Mouse (Mus musculus) kidney, adult 2 months (tissue): ENCODE results near the gene Fam45a. TPM values are rescaled to one million over a fixed set of nuclear protein-coding genes. Genes with fewer than 3 reads are reported as not detected.
"Not testable (repeated sequence)": the region's sequence is repeated elsewhere in the genome, so short reads cannot be mapped to it uniquely, and the experiment has no call there.

Experiments used
- DNase-seq: peaks from one replicate; pipeline ENCODE4 v3.0.0; 2021
- H3K27ac ChIP-seq: fragments of 200-500 bp; 2 replicates; pipeline ENCODE4 v1.5.1; 2012; ENCODE audit warnings: low read depth, low read length, control low read depth, inconsistent platforms; ENCODE audit not compliant: insufficient read depth
- H3K27me3 ChIP-seq: fragments of 200-500 bp; replicated peaks from 2 replicates; pipeline ENCODE4 v1.6.1; 2012; ENCODE audit warnings: mild to moderate bottlenecking, moderate library complexity, low read length, inconsistent platforms; ENCODE audit not compliant: control insufficient read depth, insufficient read depth
- H3K36me3 ChIP-seq: fragments of 200-500 bp; 2 replicates; pipeline ENCODE4 v1.6.1; 2012; ENCODE audit warnings: mild to moderate bottlenecking, moderate library complexity, low read length, inconsistent platforms; ENCODE audit not compliant: control insufficient read depth, insufficient read depth
- H3K4me1 ChIP-seq: fragments of 200-500 bp; 2 replicates; pipeline ENCODE4 v1.6.1; 2011; ENCODE audit warnings: low read length; ENCODE audit not compliant: control insufficient read depth, insufficient read depth
- H3K4me3 ChIP-seq: fragments of 200-500 bp; 2 replicates; pipeline ENCODE4 v1.5.1; 2011; ENCODE audit warnings: mild to moderate bottlenecking, low read depth, low read length, control low read depth; ENCODE audit not compliant: insufficient read depth
- CTCF ChIP-seq: fragments of 200-500 bp; conservative IDR thresholded peaks from 2 replicates; pipeline ENCODE4 v1.5.1; 2011; ENCODE audit warnings: low read depth, mild to moderate bottlenecking, control low read depth, low read length, moderate library complexity, mixed read lengths; ENCODE audit not compliant: insufficient read depth, insufficient read length
- POLR2A ChIP-seq: fragments of 200-500 bp; IDR thresholded peaks from one replicate; pipeline ENCODE4 v1.6.1; 2011; ENCODE audit warnings: low read depth, low read length, control low read depth
- WGBS: fragments of 180-500 bp; shearing (Covaris S2); methylation state at CpG from one replicate; pipeline ENCODE4 v1.1.7; 2018; 5-methylcytosine and 5-hydroxymethylcytosine counted together
- polyA plus RNA-seq: library from polyadenylated mRNA; depleted of rRNA; stranded (reverse); fragments of >200 nt; gene quantifications from 2 replicates; pipeline ENCODE4 v1.2.3, GENCODE M21; 2012

The Fam45a gene
- polyA plus RNA-seq, 1 experiment: 17.2 TPM

DNA sequence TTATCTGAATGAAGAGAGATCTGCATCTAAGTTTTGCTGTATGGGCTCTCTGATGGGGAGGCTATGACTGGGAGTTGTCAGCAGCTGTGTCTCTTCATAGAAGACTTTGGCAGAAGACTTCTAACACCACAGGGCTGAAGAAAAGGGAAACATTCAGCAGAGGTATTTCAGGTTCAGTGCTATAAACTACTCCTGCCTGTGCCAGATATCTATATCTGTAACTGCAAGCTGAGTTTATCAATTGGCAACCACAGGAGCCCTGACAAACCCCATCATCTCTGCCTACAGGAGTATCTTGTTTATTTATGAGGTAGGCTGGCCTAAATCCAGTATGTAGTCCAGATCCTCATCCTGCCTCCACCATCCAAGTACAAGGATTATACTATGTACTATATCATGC lies 31.9 kb downstream of the Fam45a start:
- DNase-seq: no peak
- no peaks in the 10 kb centered on the region for H3K27me3 ChIP-seq
- TF ChIP-seq POLR2A (no peak), CTCF (no peak)

DNA sequence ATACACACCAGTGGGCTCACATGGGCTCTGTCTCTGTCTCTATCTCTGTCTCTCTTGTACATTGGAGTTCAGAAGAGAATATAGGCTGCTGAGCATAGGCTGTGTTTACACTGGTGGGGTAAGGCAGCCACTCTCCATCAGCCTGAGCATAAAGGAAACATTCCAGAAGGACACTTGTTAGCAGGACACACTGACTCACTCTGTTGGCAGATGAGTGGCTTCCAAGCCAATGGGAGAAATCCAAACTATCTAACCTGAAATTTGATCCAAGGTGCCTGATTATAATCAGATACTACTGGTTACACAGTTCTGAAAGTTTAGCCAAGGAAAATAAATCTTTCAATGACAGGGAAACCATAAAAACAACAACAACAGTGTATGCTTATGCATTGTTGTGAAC lies 34.3 kb downstream of the Fam45a start:
- Histone ChIP-seq H3K27ac (no peak overlapping the region), H3K27me3 (no peaks in the 10 kb centered on the region), H3K4me3 (no peak overlapping the region), H3K36me3 (peaks cover 2% of the 10 kb centered on the region; the same call in 1 of the 2 replicates), H3K4me1 (no peaks in the 10 kb centered on the region)
- TF ChIP-seq CTCF (no peak), POLR2A (no peak)
- no peak for DNase-seq

More for the DNA sequence above, 31.9 kb downstream of the Fam45a start:
- no peak overlapping the region for H3K4me3 ChIP-seq
- H3K36me3 ChIP-seq: peaks cover 2% of the 10 kb centered on the region; the same call in 1 of the 2 replicates
- no peaks in the 10 kb centered on the region for H3K4me1 ChIP-seq
- no peak overlapping the region for H3K27ac ChIP-seq

DNA sequence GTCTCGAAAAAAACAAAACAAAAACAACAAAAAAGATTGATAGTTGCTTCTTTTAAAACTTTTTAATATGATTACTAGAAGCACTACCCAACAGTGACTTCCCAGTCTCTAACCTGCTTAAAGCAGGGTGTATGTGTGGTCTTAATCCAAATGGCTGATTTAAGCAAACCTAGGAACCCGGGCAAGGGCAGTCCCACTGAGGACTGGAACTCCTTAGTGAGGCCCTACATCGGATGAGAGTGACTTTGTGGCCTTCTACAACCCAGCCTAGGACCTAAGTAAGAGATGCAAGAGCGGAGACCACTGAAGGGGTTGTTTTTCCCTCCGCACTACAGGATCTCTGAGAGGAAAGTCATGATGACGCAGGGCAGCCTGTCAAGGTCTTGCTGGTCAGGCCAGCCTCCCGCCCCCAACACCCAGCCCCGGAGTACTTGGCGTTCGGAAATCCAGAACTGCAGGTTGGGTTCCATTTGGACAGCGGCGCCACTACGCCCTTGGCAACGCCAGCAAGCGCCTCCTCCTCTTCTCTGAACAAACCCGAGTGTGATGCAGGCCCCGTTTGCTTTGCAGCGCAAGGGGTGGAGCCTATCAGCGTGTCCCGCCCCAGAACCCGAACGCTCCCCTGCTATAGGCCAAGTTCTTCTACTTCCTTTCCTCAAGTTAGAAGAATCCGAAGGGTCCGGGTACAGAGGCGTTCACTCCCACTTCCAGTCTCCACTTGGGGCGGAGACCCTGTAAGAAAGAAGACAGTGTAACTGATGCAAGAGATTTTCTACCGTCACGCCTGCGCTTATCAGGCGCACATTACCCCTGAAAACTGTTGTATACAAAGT lies 49.7 kb downstream of the Fam45a start, which contains the start of gene Sfxn4:
Gene Sfxn4, minus strand, starts transcription at position 612 of the 833 bp plus-strand sequence.
- 3% methylated on average over 30 of the region's 30 CpGs for WGBS
- Histone ChIP-seq H3K36me3 (peaks cover 4% of the 10 kb centered on the region), H3K4me3 (peak within 1 kb of the TSS; percentile 86), H3K27me3 (no peaks in the 10 kb centered on the region), H3K4me1 (no peaks in the 10 kb centered on the region), H3K27ac (peak within 1 kb of the TSS; percentile 74)
- peak; percentile 97 for DNase-seq
- peak; percentile 64 for TF ChIP-seq POLR2A
- no peak for TF ChIP-seq CTCF

DNA sequence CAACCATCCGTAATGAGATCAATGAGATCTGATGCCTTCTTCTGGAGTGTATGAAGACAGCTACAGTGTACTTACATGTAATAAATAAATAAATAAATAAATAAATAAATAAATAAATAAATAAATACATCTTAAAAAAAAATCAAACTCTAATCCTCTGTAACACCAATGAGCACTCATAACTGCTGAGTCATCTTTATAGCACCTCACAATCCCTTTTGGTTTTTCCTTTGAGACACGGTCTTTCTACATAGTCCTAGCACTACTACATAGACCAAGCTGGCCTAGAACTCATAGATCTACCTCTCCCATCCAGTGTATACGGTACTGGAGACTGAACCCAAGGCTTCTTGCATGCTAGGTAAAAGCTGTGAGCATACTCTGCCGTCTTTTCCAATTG lies 54.8 kb downstream of the Fam45a start:
- not testable (repeated sequence) for DNase-seq, H3K27ac ChIP-seq, H3K4me3 ChIP-seq, H3K4me1 ChIP-seq, H3K27me3 ChIP-seq
- 97% methylated on average over 4 of the region's 4 CpGs for WGBS
- peaks cover 14% of the 10 kb centered on the region for H3K36me3 ChIP-seq

DNA sequence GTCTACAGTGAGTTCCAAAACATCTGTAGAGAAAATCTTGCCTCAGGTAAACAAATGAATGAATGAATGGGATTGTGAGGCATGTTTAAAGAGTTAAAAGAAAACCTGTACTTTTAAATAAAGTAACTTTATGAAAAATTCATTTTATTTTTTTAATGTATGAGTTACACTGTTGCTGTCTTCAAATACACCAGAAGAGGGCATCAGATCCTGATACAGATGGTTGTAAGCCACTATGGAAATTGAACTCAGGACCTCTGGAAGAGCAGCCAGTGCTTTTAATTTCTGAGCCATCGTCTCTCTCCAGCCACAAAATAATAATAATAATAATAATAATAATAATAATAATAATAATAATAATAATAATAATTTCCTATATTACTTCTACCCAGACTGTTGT lies 59.1 kb downstream of the Fam45a start:
- no peak overlapping the region for H3K4me3 ChIP-seq
- H3K27ac ChIP-seq: no peak overlapping the region
- no peak for DNase-seq
- peaks cover 9% of the 10 kb centered on the region for H3K4me1 ChIP-seq
- H3K36me3 ChIP-seq: peaks cover 14% of the 10 kb centered on the region
- TF ChIP-seq POLR2A: no peak
- no peak for TF ChIP-seq CTCF
- H3K27me3 ChIP-seq: no peaks in the 10 kb centered on the region
- WGBS: 71% methylated on average over 1 of the region's 1 CpGs

DNA sequence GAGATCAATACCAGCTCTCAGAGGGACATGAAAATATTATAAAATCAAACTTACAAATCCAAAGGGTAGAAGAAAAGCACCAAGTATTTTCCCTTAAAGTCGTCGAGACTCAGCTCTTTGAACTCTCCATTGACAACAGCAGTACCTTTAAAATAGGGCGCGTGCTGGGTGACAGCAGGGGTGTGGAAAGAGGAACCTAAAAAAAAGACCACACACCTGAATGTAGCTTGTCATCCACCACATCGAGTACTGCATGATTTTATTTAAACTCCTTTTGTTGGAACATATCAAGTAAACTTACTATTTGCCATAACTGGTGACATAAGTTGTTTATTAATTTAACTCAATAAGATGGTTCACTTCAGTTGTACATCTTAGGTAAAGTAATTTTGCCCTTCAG lies 60.0 kb downstream of the Fam45a start:
- WGBS: 94% methylated on average over 5 of the region's 5 CpGs
- Histone ChIP-seq H3K4me3 (no peak overlapping the region), H3K36me3 (peaks cover 14% of the 10 kb centered on the region), H3K27ac (no peak overlapping the region), H3K27me3 (no peaks in the 10 kb centered on the region), H3K4me1 (peaks cover 9% of the 10 kb centered on the region)
- TF ChIP-seq POLR2A (no peak), CTCF (no peak)
- no peak for DNase-seq

DNA sequence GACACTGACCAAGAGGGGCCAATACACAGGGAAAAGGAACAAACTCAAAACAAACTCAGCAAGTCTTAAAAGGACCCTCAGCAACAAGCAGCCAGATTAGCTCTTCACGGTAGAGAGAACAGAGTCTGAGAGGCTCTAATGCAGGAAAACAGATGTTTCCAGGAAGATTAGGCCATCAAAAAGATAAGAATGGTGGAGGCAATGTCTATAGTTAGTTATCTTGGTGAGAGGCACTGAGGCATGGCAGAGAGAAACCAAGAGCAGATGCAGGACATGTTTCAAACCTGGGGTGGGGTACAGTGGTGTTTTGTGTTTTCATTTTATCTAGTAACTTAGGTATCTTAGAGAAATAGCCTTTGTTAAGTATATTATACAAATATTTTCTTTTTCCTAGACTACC lies 60.9 kb downstream of the Fam45a start:
- 52% methylated on average over 1 of the region's 1 CpGs for WGBS
- no peak for DNase-seq
- no peak overlapping the region for H3K27ac ChIP-seq
- H3K4me1 ChIP-seq: peaks cover 9% of the 10 kb centered on the region
- peaks cover 14% of the 10 kb centered on the region for H3K36me3 ChIP-seq
- no peak overlapping the region for H3K4me3 ChIP-seq
- H3K27me3 ChIP-seq: no peaks in the 10 kb centered on the region
- TF ChIP-seq CTCF: no peak
- no peak for TF ChIP-seq POLR2A
